Mouse (Mus musculus): ENCODE results near the gene A730009L09Rik. TPM values are rescaled to one million over a fixed set of nuclear protein-coding genes. Genes with fewer than 3 reads are reported as not detected.

The A730009L09Rik gene
- polyA plus RNA-seq, 1 experiment: not detected

- no peak for DNase-seq
- WGBS: 47% methylated on average over 3 of the region's 3 CpGs
- Histone ChIP-seq H3K4me3 (replicated peaks; ENCODE audit: extremely low read depth, low read depth, low read length) (no peak overlapping the region), H3K4me1 (ENCODE audit: control insufficient read depth, insufficient read depth, low read length) (no peaks in the 10 kb centered on the region)
- TF ChIP-seq POLR2A (IDR thresholded peaks at IDR 0.05; ENCODE audit: borderline replicate concordance, extremely low read depth, low read depth, low read length) (no peak), CTCF (IDR thresholded peaks at IDR 0.05; ENCODE audit: insufficient read depth, low read length) (no peak)
Measured at GRCm38 (mm10) chr16:84494818-84495217, 20.1 kb upstream of the A730009L09Rik start.

DNA sequence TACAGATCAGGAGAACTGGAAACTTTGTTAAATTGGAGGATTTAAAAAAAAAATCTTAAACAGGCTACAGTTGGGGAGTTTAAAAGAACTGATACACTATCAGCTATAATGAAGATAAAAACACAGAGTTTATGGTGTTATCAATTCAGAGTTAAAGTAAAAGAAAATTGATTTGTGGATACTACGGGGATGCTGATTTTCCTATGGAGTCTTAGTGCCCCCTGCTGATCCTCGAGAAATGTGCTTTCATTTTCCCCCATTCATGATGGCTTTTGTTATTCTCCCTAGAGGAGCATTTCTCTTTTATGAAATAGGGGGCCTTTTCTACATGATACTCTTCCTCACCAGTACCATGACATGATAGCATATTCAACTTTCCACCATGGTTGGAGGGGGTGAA lies 19.5 kb upstream of the A730009L09Rik start:
- WGBS: 37% methylated on average over 2 of the region's 2 CpGs
- no peak overlapping the region for H3K4me3 ChIP-seq (replicated peaks; ENCODE audit: extremely low read depth, low read depth, low read length)
- H3K4me1 ChIP-seq (ENCODE audit: control insufficient read depth, insufficient read depth, low read length): no peaks in the 10 kb centered on the region
- TF ChIP-seq CTCF (IDR thresholded peaks at IDR 0.05; ENCODE audit: insufficient read depth, low read length) (no peak), POLR2A (IDR thresholded peaks at IDR 0.05; ENCODE audit: borderline replicate concordance, extremely low read depth, low read depth, low read length) (no peak)
- DNase-seq: no peak

GRCm38 (mm10) chr16:84507681-84508080 lies 7.2 kb upstream of the A730009L09Rik start:
- Histone ChIP-seq H3K4me1 (ENCODE audit: control insufficient read depth, insufficient read depth, low read length) (no peaks in the 10 kb centered on the region), H3K4me3 (replicated peaks; ENCODE audit: extremely low read depth, low read depth, low read length) (no peak overlapping the region)
- TF ChIP-seq POLR2A (IDR thresholded peaks at IDR 0.05; ENCODE audit: borderline replicate concordance, extremely low read depth, low read depth, low read length) (no peak), CTCF (IDR thresholded peaks at IDR 0.05; ENCODE audit: insufficient read depth, low read length) (no peak)
- 40% methylated on average over 4 of the region's 4 CpGs for WGBS
- no peak for DNase-seq

DNA sequence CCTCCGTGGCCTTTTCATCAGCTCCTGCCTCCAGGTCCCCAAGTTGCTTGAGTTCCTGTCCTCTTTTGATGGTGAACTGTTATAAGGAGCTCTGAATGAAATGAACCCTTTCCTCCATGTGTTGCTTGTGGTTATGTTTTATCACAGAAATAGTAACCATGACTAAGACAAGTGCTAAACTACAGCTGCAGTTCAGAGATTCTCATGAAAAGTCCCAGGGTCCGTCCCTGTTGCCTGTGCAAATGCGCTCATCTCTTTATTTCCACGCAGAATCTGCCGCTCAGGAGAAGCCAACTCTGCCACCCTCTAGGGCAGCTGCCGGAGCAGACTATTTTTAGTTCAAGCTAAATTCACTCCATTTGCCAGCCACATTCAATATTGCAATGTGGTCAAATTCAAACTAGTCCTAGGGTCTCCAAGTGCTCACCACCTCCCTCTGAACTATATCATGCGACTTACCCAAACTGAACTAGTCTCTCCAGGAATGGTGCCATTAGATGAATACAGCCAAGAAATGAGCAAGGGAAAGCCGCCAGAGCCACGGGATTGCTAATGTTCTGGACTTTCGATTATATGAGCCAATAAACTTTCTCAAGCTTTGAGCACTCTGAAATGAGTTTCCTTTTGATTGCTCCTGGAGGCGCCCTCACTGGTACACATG lies 7.2 kb downstream of the A730009L09Rik start:
- Histone ChIP-seq H3K4me1 (ENCODE audit: control insufficient read depth, insufficient read depth, low read length) (no peaks in the 10 kb centered on the region), H3K4me3 (replicated peaks; ENCODE audit: extremely low read depth, low read depth, low read length) (no peak overlapping the region)
- DNase-seq: no peak
- TF ChIP-seq CTCF (IDR thresholded peaks at IDR 0.05; ENCODE audit: insufficient read depth, low read length): no peak
- no peak for TF ChIP-seq POLR2A (IDR thresholded peaks at IDR 0.05; ENCODE audit: borderline replicate concordance, extremely low read depth, low read depth, low read length)
- WGBS: 77% methylated on average over 11 of the region's 11 CpGs

GRCm38 (mm10) chr16:84523061-84523460 lies 8.1 kb downstream of the A730009L09Rik start:
- 73% methylated on average over 5 of the region's 5 CpGs for WGBS
- no peaks in the 10 kb centered on the region for H3K4me1 ChIP-seq (ENCODE audit: control insufficient read depth, insufficient read depth, low read length)
- no peak overlapping the region for H3K4me3 ChIP-seq (replicated peaks; ENCODE audit: extremely low read depth, low read depth, low read length)
- no peak for DNase-seq
- TF ChIP-seq CTCF (IDR thresholded peaks at IDR 0.05; ENCODE audit: insufficient read depth, low read length) (no peak), POLR2A (IDR thresholded peaks at IDR 0.05; ENCODE audit: borderline replicate concordance, extremely low read depth, low read depth, low read length) (no peak)

- H3K4me3 ChIP-seq (replicated peaks; ENCODE audit: extremely low read depth, low read depth, low read length): no peak overlapping the region
- 49% methylated on average over 11 of the region's 11 CpGs for WGBS
- no peaks in the 10 kb centered on the region for H3K4me1 ChIP-seq (ENCODE audit: control insufficient read depth, insufficient read depth, low read length)
- TF ChIP-seq CTCF (IDR thresholded peaks at IDR 0.05; ENCODE audit: insufficient read depth, low read length): no peak
- no peak for TF ChIP-seq POLR2A (IDR thresholded peaks at IDR 0.05; ENCODE audit: borderline replicate concordance, extremely low read depth, low read depth, low read length)
- peak; percentile 13 for DNase-seq
Measured at GRCm38 (mm10) chr16:84527375-84527774, 12.5 kb downstream of the A730009L09Rik start.

- no peaks in the 10 kb centered on the region for H3K4me1 ChIP-seq (ENCODE audit: control insufficient read depth, insufficient read depth, low read length)
- no peak for TF ChIP-seq CTCF (IDR thresholded peaks at IDR 0.05; ENCODE audit: insufficient read depth, low read length)
- no peak for TF ChIP-seq POLR2A (IDR thresholded peaks at IDR 0.05; ENCODE audit: borderline replicate concordance, extremely low read depth, low read depth, low read length)
- WGBS: 69% methylated on average over 3 of the region's 3 CpGs
- no peak overlapping the region for H3K4me3 ChIP-seq (replicated peaks; ENCODE audit: extremely low read depth, low read depth, low read length)
- no peak for DNase-seq
Measured at GRCm38 (mm10) chr16:84532803-84533202, 17.9 kb downstream of the A730009L09Rik start.

- DNase-seq: no peak
- WGBS: 85% methylated on average over 4 of the region's 4 CpGs
- no peak for TF ChIP-seq CTCF (IDR thresholded peaks at IDR 0.05; ENCODE audit: insufficient read depth, low read length)
- TF ChIP-seq POLR2A (IDR thresholded peaks at IDR 0.05; ENCODE audit: borderline replicate concordance, extremely low read depth, low read depth, low read length): no peak
- H3K4me3 ChIP-seq (replicated peaks; ENCODE audit: extremely low read depth, low read depth, low read length): no peak overlapping the region
- H3K4me1 ChIP-seq (ENCODE audit: control insufficient read depth, insufficient read depth, low read length): no peaks in the 10 kb centered on the region
Measured at GRCm38 (mm10) chr16:84546059-84546458, 31.1 kb downstream of the A730009L09Rik start.

DNA sequence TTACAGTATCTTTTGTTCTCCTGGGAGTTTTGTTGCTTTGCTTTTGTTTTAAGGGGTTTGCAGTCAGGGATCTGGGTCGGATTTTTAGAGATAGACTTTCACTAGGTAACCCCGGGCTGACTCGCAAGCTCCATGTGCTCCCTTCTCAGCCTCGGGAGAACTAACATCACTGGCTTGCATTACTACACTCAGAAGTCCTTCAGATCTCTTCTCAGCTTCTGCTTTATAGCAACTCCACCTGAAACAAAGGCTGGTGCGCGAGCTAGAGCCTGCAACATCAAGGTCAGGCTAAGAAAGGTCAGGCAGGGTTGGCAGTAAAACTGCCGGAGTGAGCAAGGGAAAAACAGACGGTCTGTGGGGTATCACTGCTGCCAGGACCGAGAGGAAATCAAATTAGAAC lies 34.2 kb downstream of the A730009L09Rik start:
- H3K4me1 ChIP-seq (ENCODE audit: control insufficient read depth, insufficient read depth, low read length): no peaks in the 10 kb centered on the region
- 54% methylated on average over 9 of the region's 9 CpGs for WGBS
- no peak for DNase-seq
- TF ChIP-seq POLR2A (IDR thresholded peaks at IDR 0.05; ENCODE audit: borderline replicate concordance, extremely low read depth, low read depth, low read length) (no peak), CTCF (IDR thresholded peaks at IDR 0.05; ENCODE audit: insufficient read depth, low read length) (no peak)
- no peak overlapping the region for H3K4me3 ChIP-seq (replicated peaks; ENCODE audit: extremely low read depth, low read depth, low read length)

GRCm38 (mm10) chr16:84550445-84550844 lies 35.5 kb downstream of the A730009L09Rik start:
- TF ChIP-seq CTCF (IDR thresholded peaks at IDR 0.05; ENCODE audit: insufficient read depth, low read length): no peak
- no peak for TF ChIP-seq POLR2A (IDR thresholded peaks at IDR 0.05; ENCODE audit: borderline replicate concordance, extremely low read depth, low read depth, low read length)
- no peak for DNase-seq
- 72% methylated on average over 5 of the region's 5 CpGs for WGBS
- no peaks in the 10 kb centered on the region for H3K4me1 ChIP-seq (ENCODE audit: control insufficient read depth, insufficient read depth, low read length)
- H3K4me3 ChIP-seq (replicated peaks; ENCODE audit: extremely low read depth, low read depth, low read length): no peak overlapping the region

Measured in lung, adult 2 months (tissue).